ENCODE assay signal across 8 mouse cellular contexts in genomic region chr6:85837307-85837706, GRCm38 (mm10). TPM values are rescaled to one million over a fixed set of nuclear protein-coding genes. Genes with fewer than 3 reads are reported as not detected.
DNase-seq lines count a peak whose midpoint lies in the region; ATAC-seq and TF ChIP-seq lines count a peak whose summit lies in the region.
"Not testable (repeated sequence)": the region's sequence is repeated elsewhere in the genome, so short reads cannot be mapped to it uniquely, and the experiment has no call there.

No protein-coding gene starts in this region.

- not testable (repeated sequence) for ATAC-seq in embryonic facial prominence, embryonic 11.5 days (replicated peaks; ENCODE audit: insufficient number of reproducible peaks, low FRiP score, low TSS enrichment, low read depth)
- peak; percentile 32; the same call in 1 of the 2 replicates for ATAC-seq in liver, embryonic 16.5 days (ENCODE audit: low read depth)
- ATAC-seq in midbrain, postnatal 0 days (ENCODE audit: low FRiP score) = 0 out of 2 replicates have a peak, but pooled peaks have one; percentile 58
- peak; percentile 85 for ATAC-seq in stomach, postnatal 0 days (ENCODE audit: low FRiP score, low TSS enrichment)

- 29% methylated on average over 12 of the region's 12 CpGs for WGBS in embryonic facial prominence, embryonic 11.5 days
- WGBS in liver, embryonic 16.5 days (ENCODE audit: insufficient replicate concordance) = 13% methylated on average over 12 of the region's 12 CpGs
- 14% methylated on average over 12 of the region's 12 CpGs for WGBS in midbrain, postnatal 0 days
- 10% methylated on average over 5 of the region's 12 CpGs for WGBS in stomach, postnatal 0 days

- not testable (repeated sequence) for H3K27ac ChIP-seq in embryonic facial prominence, embryonic 11.5 days (replicated peaks; ENCODE audit: low read depth, low read length); liver, embryonic 16.5 days (ENCODE audit: low read length); midbrain, postnatal 0 days (ENCODE audit: low read depth, low read length); stomach, postnatal 0 days (replicated peaks)

- not testable (repeated sequence) for H3K4me2 ChIP-seq in embryonic facial prominence, embryonic 11.5 days (ENCODE audit: low read depth, low read length); midbrain, postnatal 0 days (ENCODE audit: low read depth, low read length, poor library complexity, severe bottlenecking)
- H3K4me2 ChIP-seq in liver, embryonic 16.5 days (ENCODE audit: low read depth, low read length) = 0 out of 2 replicates have a peak overlapping the region, but pooled peaks have one; percentile 13
- peak overlapping the region; percentile 29; the same call in 1 of the 2 replicates for H3K4me2 ChIP-seq in stomach, postnatal 0 days (replicated peaks; ENCODE audit: low read depth)

- not testable (repeated sequence) for H3K9me3 ChIP-seq in embryonic facial prominence, embryonic 11.5 days (replicated peaks; ENCODE audit: control insufficient read depth, low read length); liver, embryonic 16.5 days (replicated peaks; ENCODE audit: control insufficient read depth, low read length); midbrain, postnatal 0 days (ENCODE audit: low read length); stomach, postnatal 0 days (ENCODE audit: control insufficient read depth, low read length)

- TF ChIP-seq CTCF in midbrain, postnatal 0 days (IDR thresholded peaks at IDR 0.05) = peak; percentile 49; the same call in 1 of the 2 replicates
- peak; percentile 61 for TF ChIP-seq CTCF in stomach, postnatal 0 days (IDR thresholded peaks at IDR 0.05; ENCODE audit: low read depth)

- not testable (repeated sequence) for H3K4me3 ChIP-seq in embryonic facial prominence, embryonic 11.5 days (ENCODE audit: low read depth, low read length); liver, embryonic 16.5 days (ENCODE audit: low read depth, low read length); midbrain, postnatal 0 days (ENCODE audit: low read depth, low read length); stomach, postnatal 0 days (ENCODE audit: low read depth, low read length)

- H3K27me3 ChIP-seq in embryonic facial prominence, embryonic 11.5 days (ENCODE audit: control insufficient read depth, insufficient read depth, low read length); liver, embryonic 16.5 days (ENCODE audit: control insufficient read depth, insufficient read depth, low read depth, low read length); midbrain, postnatal 0 days (ENCODE audit: insufficient read depth, low read length); stomach, postnatal 0 days (ENCODE audit: control insufficient read depth, insufficient read depth, low read length): not testable (repeated sequence)

- peak; percentile 88 for DNase-seq in adrenal gland, adult 2 months
- peak; percentile 34 for DNase-seq in embryonic facial prominence, embryonic 11.5 days (ENCODE audit: low spot score)
- peak; percentile 94 for DNase-seq in heart, adult 11 months
- DNase-seq in induced T-regulatory cell, adult 2 months (ENCODE audit: low read depth) = peak; percentile 14
- peak; percentile 46 for DNase-seq in layer of hippocampus, adult 9-11 months
- DNase-seq in midbrain, postnatal 0 days (ENCODE audit: low spot score) = peak; percentile 66
- DNase-seq in stomach, postnatal 0 days (ENCODE audit: low spot score) = peak; percentile 72

- TF ChIP-seq EP300 in stomach, postnatal 0 days (optimal IDR thresholded peaks at IDR 0.05) = not testable (repeated sequence)

- H3K4me1 ChIP-seq in embryonic facial prominence, embryonic 11.5 days (ENCODE audit: control insufficient read depth, insufficient read depth, low read length); liver, embryonic 16.5 days (ENCODE audit: control insufficient read depth, low read depth, low read length); midbrain, postnatal 0 days (ENCODE audit: insufficient read depth, low read length); stomach, postnatal 0 days (replicated peaks; ENCODE audit: control insufficient read depth, insufficient read depth): not testable (repeated sequence)

- not testable (repeated sequence) for H3K9ac ChIP-seq in embryonic facial prominence, embryonic 11.5 days (replicated peaks; ENCODE audit: low read length); liver, embryonic 16.5 days (ENCODE audit: low read depth, low read length); midbrain, postnatal 0 days (replicated peaks; ENCODE audit: low read length, poor library complexity, severe bottlenecking); stomach, postnatal 0 days (ENCODE audit: low read length)

- not testable (repeated sequence) for H3K36me3 ChIP-seq in embryonic facial prominence, embryonic 11.5 days (replicated peaks; ENCODE audit: control insufficient read depth, insufficient read depth, low read depth, low read length); liver, embryonic 16.5 days (ENCODE audit: control insufficient read depth, insufficient read depth); midbrain, postnatal 0 days (ENCODE audit: insufficient read depth, low read length); stomach, postnatal 0 days (ENCODE audit: control insufficient read depth, insufficient read depth, low read length)

RNA-seq across cellular contexts. Expression of gene Nat8, which starts 5.4 kb away (rescaled TPM):
- 1 to 10 TPM; 1.8 to 8.2 TPM for total RNA-seq in adrenal gland, adult 2 months (2021)
- polyA plus RNA-seq in adrenal gland, adult 2 months (2012; rRNA removed) = 2.3 and 3.3 TPM in 2 replicates
- not detected in 2 replicates for polyA plus RNA-seq in embryonic facial prominence, embryonic 11.5 days (2014; fragmentation: Nextera tagmentation; extraction: Ambion mirVana)
- polyA plus RNA-seq in liver, embryonic 16.5 days (2015; fragmentation: Nextera tagmentation; extraction: Ambion mirVana) = 0.08 and 0.12 TPM in 2 replicates
- 0.49 TPM in 1 of 2 replicates, not detected in the other for total RNA-seq in midbrain, postnatal 0 days (2014; rRNA removed)
- 0.54 and 0.91 TPM in 2 replicates for polyA plus RNA-seq in midbrain, postnatal 0 days (2015; fragmentation: Nextera tagmentation; extraction: Ambion mirVana)
- polyA plus RNA-seq in stomach, postnatal 0 days (2015; fragmentation: Nextera tagmentation; extraction: Ambion mirVana) = 0.25 TPM in 1 of 2 replicates, not detected in the other

RNA-seq across cellular contexts. Expression of gene Nat8f5, which starts 16.5 kb away (rescaled TPM):
- 1 to 10 TPM; 5.7 to 9.7 TPM for total RNA-seq in adrenal gland, adult 2 months (2021)
- polyA plus RNA-seq in adrenal gland, adult 2 months (2012; rRNA removed) = 1.1 and 2.3 TPM in 2 replicates
- polyA plus RNA-seq in embryonic facial prominence, embryonic 11.5 days (2014; fragmentation: Nextera tagmentation; extraction: Ambion mirVana) = not detected in 2 replicates
- polyA plus RNA-seq in liver, embryonic 16.5 days (2015; fragmentation: Nextera tagmentation; extraction: Ambion mirVana) = not detected in 2 replicates
- 0.49 TPM in 1 of 2 replicates, not detected in the other for total RNA-seq in midbrain, postnatal 0 days (2014; rRNA removed)
- 0.52 and 0.73 TPM in 2 replicates for polyA plus RNA-seq in midbrain, postnatal 0 days (2015; fragmentation: Nextera tagmentation; extraction: Ambion mirVana)
- 0.25 and 0.30 TPM in 2 replicates for polyA plus RNA-seq in stomach, postnatal 0 days (2015; fragmentation: Nextera tagmentation; extraction: Ambion mirVana)

RNA-seq across cellular contexts. Expression of gene Nat8f6, which starts 16.6 kb away (rescaled TPM):
- total RNA-seq in adrenal gland, adult 2 months (2021) = 1 to 10 TPM in 1 of 2 experiments, under 1 TPM in 1; 0.81 to 2.8 TPM
- polyA plus RNA-seq in adrenal gland, adult 2 months (2012; rRNA removed) = 0.87 and 1.4 TPM in 2 replicates
- not detected in 2 replicates for polyA plus RNA-seq in embryonic facial prominence, embryonic 11.5 days (2014; fragmentation: Nextera tagmentation; extraction: Ambion mirVana)
- not detected in 2 replicates for polyA plus RNA-seq in liver, embryonic 16.5 days (2015; fragmentation: Nextera tagmentation; extraction: Ambion mirVana)
- total RNA-seq in midbrain, postnatal 0 days (2014; rRNA removed) = 1.1 TPM in 1 of 2 replicates, not detected in the other
- not detected in 2 replicates for polyA plus RNA-seq in midbrain, postnatal 0 days (2015; fragmentation: Nextera tagmentation; extraction: Ambion mirVana)
- polyA plus RNA-seq in stomach, postnatal 0 days (2015; fragmentation: Nextera tagmentation; extraction: Ambion mirVana) = not detected in 2 replicates

RNA-seq across cellular contexts. Expression of gene Nat8f2, which starts 31.7 kb away (rescaled TPM):
- 1 to 10 TPM; 2.0 to 3.7 TPM for total RNA-seq in adrenal gland, adult 2 months (2021)
- polyA plus RNA-seq in adrenal gland, adult 2 months (2012; rRNA removed) = 0.12 and 0.15 TPM in 2 replicates
- not detected in 2 replicates for polyA plus RNA-seq in embryonic facial prominence, embryonic 11.5 days (2014; fragmentation: Nextera tagmentation; extraction: Ambion mirVana)
- not detected in 2 replicates for polyA plus RNA-seq in liver, embryonic 16.5 days (2015; fragmentation: Nextera tagmentation; extraction: Ambion mirVana)
- total RNA-seq in midbrain, postnatal 0 days (2014; rRNA removed) = not detected in 2 replicates
- 0.06 TPM in 1 of 2 replicates, not detected in the other for polyA plus RNA-seq in midbrain, postnatal 0 days (2015; fragmentation: Nextera tagmentation; extraction: Ambion mirVana)
- not detected in 2 replicates for polyA plus RNA-seq in stomach, postnatal 0 days (2015; fragmentation: Nextera tagmentation; extraction: Ambion mirVana)

Comparison
In these comparisons a context has a peak if more than half of its experiments do, and no peak if none do; other contexts are left out.
1. DNase-seq: peak in every context shown above with its lines; median percentile 94 in heart, adult 11 months; 88 in adrenal gland, adult 2 months; 72 in stomach, postnatal 0 days; 66 in midbrain, postnatal 0 days; 46 in layer of hippocampus, adult 9-11 months; 34 in embryonic facial prominence, embryonic 11.5 days; 14 in induced T-regulatory cell, adult 2 months.